Mouse (Mus musculus): ENCODE data around the gene Tbkbp1. TPM values are rescaled to one million over a fixed set of nuclear protein-coding genes. Genes with fewer than 3 reads are reported as not detected.
"Not testable (repeated sequence)": the region's sequence is repeated elsewhere in the genome, so short reads cannot be mapped to it uniquely, and the experiment has no call there.

Gene Tbkbp1
- 10 to 100 TPM; 17.0 to 17.7 TPM for total RNA-seq (2021)

- DNase-seq: peak; percentile 56
Measured at GRCm38 (mm10) chr11:97151343-97151801, at the start of gene Tbkbp1. Tbkbp1 (minus strand) TSS chr11:97151495.

- no peak for DNase-seq
Measured at GRCm38 (mm10) chr11:97199519-97199918, 48.2 kb upstream of the Tbkbp1 start.

- DNase-seq: peak; percentile 58
Measured at GRCm38 (mm10) chr11:97198601-97199000, 47.3 kb upstream of the Tbkbp1 start.

GRCm38 (mm10) chr11:97197021-97197420 lies 45.7 kb upstream of the Tbkbp1 start:
- DNase-seq: no peak

- no peak for DNase-seq
Measured at GRCm38 (mm10) chr11:97196541-97196940, 45.2 kb upstream of the Tbkbp1 start.

GRCm38 (mm10) chr11:97192621-97192951 lies 41.3 kb upstream of the Tbkbp1 start:
- DNase-seq: no peak

GRCm38 (mm10) chr11:97191915-97192620 lies 40.8 kb upstream of the Tbkbp1 start:
- no peak for DNase-seq

GRCm38 (mm10) chr11:97190992-97191391 lies 39.7 kb upstream of the Tbkbp1 start:
- DNase-seq: no peak

GRCm38 (mm10) chr11:97189645-97190044 lies 38.4 kb upstream of the Tbkbp1 start:
- DNase-seq: not testable (repeated sequence)

GRCm38 (mm10) chr11:97189231-97189630 lies 37.9 kb upstream of the Tbkbp1 start:
- DNase-seq: no peak

- no peak for DNase-seq
Measured at GRCm38 (mm10) chr11:97188643-97188955, 37.3 kb upstream of the Tbkbp1 start.

- peak; percentile 99 for DNase-seq
Measured at GRCm38 (mm10) chr11:97187764-97188642, 36.7 kb upstream of the Tbkbp1 start, which contains the start of gene Kpnb1. Kpnb1 (minus strand) TSS chr11:97187881.

- peak; percentile 99 for DNase-seq
Measured at GRCm38 (mm10) chr11:97186947-97187763, 35.9 kb upstream of the Tbkbp1 start.

GRCm38 (mm10) chr11:97185704-97186614 lies 34.7 kb upstream of the Tbkbp1 start:
- DNase-seq: no peak

GRCm38 (mm10) chr11:97184875-97185274 lies 33.6 kb upstream of the Tbkbp1 start:
- no peak for DNase-seq

- no peak for DNase-seq
Measured at GRCm38 (mm10) chr11:97182446-97182845, 31.2 kb upstream of the Tbkbp1 start.

GRCm38 (mm10) chr11:97181061-97181460 lies 29.8 kb upstream of the Tbkbp1 start:
- DNase-seq: no peak

- no peak for DNase-seq
Measured at GRCm38 (mm10) chr11:97178198-97178597, 26.9 kb upstream of the Tbkbp1 start.

- DNase-seq: peak; percentile 50
Measured at GRCm38 (mm10) chr11:97176851-97177250, 25.6 kb upstream of the Tbkbp1 start.

GRCm38 (mm10) chr11:97175499-97175898 lies 24.2 kb upstream of the Tbkbp1 start:
- no peak for DNase-seq

- no peak for DNase-seq
Measured at GRCm38 (mm10) chr11:97160341-97160740, 9.0 kb upstream of the Tbkbp1 start.

- no peak for DNase-seq
Measured at GRCm38 (mm10) chr11:97156999-97157398, 5.7 kb upstream of the Tbkbp1 start.
